Mouse (Mus musculus) spleen, postnatal 14 days (tissue): Measurements from ENCODE around the gene Ube2l3.
"Not testable (repeated sequence)": the region's sequence is repeated elsewhere in the genome, so short reads cannot be mapped to it uniquely, and the experiment has no call there.

Experiments
- DNase-seq, 2 experiments: peaks; one replicate each; pipeline ENCODE4 v3.0.0; 2021 to 2022; ENCODE audit warnings: low spot score in 2 of 2

The Ube2l3 gene

GRCm38 (mm10) chr16:17208389-17209361 lies 6.2 kb upstream of the Ube2l3 start, which contains the start of gene Rimbp3:
TSS of gene Rimbp3 (plus strand) at chr16:17208603.
- peak; percentile 54 to 69 for DNase-seq

GRCm38 (mm10) chr16:17204990-17205389 lies 2.5 kb upstream of the Ube2l3 start:
- peak in 1 of 2 experiments; percentile 32 for DNase-seq

DNA sequence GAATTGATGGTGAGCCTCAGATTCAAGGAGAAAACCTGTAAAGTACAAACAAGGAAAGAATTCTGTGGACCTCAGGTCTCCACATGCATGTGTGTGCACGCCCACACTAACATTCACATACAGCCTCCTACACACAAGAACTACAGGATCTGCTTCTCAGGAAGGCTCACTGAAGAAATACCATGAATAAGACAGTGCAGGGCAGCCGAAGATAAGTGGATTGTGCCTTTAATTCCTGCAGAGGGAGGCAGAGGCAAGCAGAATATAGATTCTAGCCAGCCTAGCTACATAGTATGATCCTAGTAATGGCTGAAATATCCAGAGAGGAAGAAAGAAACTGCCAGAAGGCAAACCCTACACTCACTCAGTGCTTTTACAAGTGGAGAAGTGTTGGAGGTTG lies 472 bp downstream of the Ube2l3 start:
- DNase-seq = no peak

GRCm38 (mm10) chr16:17200953-17201707 lies 1.3 kb downstream of the Ube2l3 start:
- peak; percentile 66 to 75 for DNase-seq

- DNase-seq = no peak
Observed at GRCm38 (mm10) chr16:17200121-17200952, 2.1 kb downstream of the Ube2l3 start.

- DNase-seq = no peak
Observed at GRCm38 (mm10) chr16:17193823-17194222, 8.6 kb downstream of the Ube2l3 start.

DNA sequence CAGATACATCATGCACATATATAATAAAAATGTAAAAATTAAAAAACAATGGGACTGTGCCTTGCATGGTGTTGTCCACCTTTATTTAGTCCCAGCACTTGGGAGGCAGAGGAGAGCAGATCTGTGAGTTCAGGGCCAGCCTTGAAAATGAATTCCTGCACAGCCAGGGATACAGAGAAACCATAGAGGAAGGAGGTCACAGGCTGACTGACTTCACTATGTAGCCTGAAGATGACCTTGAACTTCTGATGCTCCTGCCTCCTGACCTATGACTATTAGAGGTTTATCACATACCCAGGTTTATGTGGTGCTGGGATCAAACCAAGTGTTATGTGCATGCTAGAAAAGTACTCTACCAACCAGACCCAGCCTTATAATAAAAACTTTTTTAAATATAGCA lies 17.0 kb downstream of the Ube2l3 start:
- DNase-seq = no peak

DNA sequence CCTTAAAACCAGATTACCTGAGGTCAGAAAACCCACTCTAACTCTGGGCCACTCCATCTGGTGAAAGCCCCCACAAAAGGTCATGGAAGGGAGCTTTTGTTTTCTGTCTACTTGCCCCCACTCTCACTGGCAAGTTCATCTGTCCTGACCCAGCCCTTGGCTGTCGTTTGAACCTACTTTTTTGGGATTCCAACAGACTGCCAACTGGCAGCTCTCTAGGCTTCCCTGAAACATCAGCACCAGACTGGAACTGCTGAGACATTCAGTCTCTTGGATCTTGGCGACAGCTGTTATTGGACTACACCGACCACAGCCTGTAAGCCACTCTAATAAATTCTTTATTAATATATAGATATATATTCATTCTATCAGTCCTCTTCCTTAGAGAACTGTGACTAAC lies 19.4 kb downstream of the Ube2l3 start:
- no peak for DNase-seq

DNA sequence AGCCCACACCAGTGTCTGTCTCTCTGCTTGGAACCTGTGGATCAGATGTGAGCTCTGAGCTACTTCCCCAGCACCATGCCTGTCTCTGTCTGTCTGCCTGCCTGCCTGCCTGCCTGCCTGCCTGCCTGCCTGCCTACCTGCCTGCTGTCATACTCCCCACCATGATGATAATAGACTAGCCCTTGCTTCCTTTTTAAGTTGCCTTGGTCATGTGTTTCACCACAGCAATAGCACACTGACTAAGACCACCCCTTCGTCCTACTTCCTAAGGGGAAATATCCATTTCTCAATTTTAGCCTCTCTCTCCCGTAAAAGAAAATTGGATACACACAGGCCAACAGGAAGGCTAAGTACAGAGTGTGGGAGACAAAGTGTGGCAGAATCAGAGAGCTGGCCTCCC lies 20.3 kb downstream of the Ube2l3 start:
- DNase-seq = no peak

DNA sequence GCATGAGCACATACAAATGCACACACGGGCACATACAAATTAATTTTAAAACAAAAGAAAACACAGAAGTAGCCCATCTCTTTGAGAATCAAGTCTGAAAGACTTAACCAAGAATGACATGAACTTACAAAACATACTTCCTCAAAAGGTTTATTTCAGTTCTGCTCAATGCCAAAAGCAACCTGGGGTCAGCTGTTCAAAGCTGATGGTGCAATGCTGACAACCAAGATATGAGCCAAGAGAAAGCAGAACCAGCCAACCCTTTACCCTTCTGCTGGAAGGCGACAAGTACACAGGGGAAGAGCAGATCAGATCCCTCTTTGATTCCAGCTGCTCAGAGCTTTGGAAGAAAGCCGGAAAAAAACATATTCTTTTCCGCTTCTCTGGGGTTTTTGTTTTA lies 21.1 kb downstream of the Ube2l3 start:
- DNase-seq = peak in 1 of 2 experiments; percentile 11

GRCm38 (mm10) chr16:17179706-17180105 lies 22.7 kb downstream of the Ube2l3 start:
- DNase-seq = no peak

GRCm38 (mm10) chr16:17177623-17178170 lies 24.8 kb downstream of the Ube2l3 start:
- DNase-seq = no peak

DNA sequence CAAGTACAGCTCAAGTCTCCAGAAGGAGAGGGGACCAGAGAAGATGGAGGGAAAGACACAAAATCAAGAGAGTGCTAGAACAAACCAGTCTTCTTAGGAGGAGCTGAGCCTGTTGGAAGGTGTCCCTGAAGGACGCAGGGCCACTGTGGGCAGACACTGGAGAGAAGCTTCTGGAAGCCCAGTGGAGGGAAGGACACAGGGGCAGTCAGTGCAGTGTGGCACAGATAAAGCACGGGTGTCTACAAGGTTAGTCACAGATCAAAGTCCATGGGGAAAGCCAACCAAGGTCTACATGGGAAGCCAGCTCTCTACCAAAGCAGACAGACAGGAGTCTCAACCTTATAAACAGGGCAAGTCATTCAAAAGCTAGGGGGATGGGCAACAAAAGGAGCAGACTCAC lies 26.7 kb downstream of the Ube2l3 start:
- no peak for DNase-seq

DNA sequence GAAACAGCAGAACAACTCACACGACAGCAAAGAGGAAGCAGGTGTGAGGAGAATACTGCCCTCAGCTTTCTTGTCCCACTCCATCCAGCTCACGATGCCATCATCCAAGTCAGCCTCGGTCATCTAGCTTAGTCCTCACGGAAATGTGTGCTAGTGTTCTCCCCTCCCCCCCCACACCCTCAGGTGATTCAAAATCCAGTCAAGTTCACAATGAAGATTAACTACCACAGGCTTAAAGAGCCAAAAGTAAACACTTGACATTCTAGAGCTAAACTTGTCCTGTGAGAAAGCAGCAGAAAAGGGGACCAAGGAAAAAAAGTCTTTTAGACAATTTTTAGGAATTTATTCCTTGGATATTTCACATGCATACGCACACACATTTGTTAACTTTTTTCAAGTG lies 34.4 kb downstream of the Ube2l3 start:
- no peak for DNase-seq

DNA sequence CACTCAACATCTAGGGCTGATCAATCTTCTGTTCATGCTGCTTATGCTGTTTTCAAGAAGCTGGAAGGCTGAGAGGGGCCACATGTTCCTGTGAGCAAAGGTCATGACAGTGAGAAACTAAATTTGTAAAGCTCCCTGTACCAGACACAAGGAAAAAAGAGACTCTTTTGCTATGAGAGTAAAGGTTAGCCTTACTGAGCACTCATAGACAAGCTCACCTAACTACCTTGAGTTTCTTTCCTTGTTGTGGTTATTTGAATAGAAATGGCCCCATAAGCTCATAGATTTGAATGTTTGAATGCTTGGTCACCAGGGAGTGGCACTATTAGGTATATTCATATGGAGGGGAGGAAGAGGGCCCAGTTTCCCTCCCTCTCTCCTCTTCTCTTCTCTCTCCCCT lies 35.3 kb downstream of the Ube2l3 start:
- no peak for DNase-seq

GRCm38 (mm10) chr16:17165478-17165877 lies 37.0 kb downstream of the Ube2l3 start:
- not testable (repeated sequence) for DNase-seq

DNA sequence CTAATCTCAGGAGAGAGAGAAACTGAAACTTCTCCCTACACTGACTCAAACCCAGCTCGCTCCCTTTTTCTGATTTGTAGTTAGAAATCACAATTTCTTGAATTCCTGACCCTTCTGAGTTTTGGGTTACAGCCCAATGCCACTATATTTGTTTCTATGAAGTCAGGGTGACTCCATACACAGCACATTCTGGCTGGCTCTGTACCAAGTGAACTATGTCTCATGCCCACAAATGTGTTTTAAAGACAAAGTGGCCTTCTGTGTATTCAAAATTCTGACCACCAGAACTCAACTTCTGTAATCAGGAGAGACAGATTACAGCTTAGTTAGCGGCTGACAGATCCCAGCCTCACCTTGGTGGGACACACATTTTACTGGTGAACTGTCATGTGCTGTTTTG lies 48.1 kb downstream of the Ube2l3 start:
- DNase-seq = no peak

- no peak for DNase-seq
Observed at GRCm38 (mm10) chr16:17151874-17152273, 50.6 kb downstream of the Ube2l3 start.

DNA sequence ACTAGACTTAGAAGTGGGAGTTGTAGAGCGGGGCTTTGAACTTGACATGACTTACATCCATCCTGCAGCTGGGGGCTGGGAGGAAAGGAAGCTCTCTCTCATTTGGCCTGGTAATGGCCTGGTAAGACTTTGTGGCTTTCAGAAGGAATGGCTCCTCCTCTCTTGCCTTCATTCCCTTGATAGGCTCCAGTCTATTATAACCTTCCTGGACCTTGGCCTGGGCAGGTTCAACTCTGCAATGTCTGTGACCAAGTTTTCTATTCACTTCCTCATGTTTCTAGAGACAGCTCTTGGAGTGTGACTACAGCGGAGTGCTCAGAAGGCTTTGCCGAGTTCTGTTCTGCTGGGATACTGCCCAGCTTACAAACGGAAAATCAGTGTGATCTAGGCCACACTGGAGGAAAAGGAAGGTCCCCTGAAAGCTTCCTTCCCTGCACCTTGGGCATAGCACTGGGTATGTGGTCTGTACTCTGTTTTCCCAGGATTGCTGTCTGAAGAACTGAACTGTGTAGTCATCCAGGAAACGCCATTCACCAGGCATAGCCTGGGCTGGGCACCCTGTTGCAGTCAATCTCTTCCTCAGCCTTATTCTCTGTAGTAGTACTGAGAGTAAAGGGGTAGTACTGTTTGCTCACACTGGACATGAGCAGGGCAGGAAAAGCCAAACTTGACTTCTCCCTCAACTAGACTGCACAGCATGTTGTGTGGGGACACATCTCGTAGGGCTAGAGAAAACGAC lies 51.8 kb downstream of the Ube2l3 start:
- DNase-seq = no peak

DNA sequence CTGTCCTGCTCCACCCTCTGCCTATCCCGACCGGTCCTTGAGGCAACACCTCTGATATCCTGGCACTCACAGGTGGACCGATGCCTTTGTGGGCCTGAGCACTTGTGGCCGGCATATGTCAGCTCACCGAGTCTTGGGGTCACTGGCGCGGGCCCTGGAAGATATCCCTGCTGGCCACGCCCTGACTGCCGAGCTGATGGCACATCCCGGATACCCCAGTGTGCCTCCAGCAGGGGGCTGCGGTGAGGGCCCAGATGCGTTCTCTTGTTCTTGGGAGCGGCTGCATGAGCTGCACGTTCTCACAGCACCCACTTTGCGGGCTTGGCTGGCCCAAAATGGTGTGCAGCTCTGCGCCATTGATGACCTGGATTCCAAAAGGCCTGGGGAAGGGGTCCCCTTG lies 54.4 kb downstream of the Ube2l3 start:
- no peak for DNase-seq
